Mouse (Mus musculus): ENCODE data around the gene Rit1. TPM values are rescaled to one million over a fixed set of nuclear protein-coding genes. Genes with fewer than 3 reads are reported as not detected.

Rit1 gene
- polyA plus RNA-seq, 1 experiment from 2014 or later: 98.4 TPM

DNA sequence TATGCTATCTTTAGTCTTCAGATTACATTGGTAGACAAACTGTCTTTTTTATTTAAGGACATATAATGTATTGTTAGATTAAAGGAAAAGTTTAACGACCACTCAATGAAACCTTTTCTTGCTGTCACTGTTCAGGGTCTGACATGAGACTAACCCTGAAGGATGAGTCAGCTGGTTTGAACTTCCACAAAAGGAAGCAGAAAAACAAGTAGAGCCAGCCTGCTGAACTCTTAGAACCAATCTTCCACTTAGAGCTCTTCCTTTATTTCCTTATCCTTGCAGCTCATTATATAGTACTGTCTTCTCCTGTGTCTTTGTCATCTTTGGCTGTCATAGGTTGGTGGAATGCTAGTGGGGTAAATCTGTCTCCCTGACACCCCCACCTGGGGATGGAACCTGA is 1.2 kb downstream of the Rit1 start:
- Histone ChIP-seq H3K9ac (replicated peaks; ENCODE audit: low read depth) (no peak overlapping the region), H3K27ac (ENCODE audit: low read length) (0 out of 2 replicates have a peak overlapping the region, but pooled peaks have one; percentile 29), H3K36me3 (ENCODE audit: insufficient read depth, low read length) (peaks cover 8% of the 10 kb centered on the region; the same call in 1 of the 2 replicates), H3K4me3 (ENCODE audit: low read depth, low read length) (peak overlapping the region; percentile 83), H3K4me1 (ENCODE audit: insufficient read depth, low read depth, low read length) (peaks cover 16% of the 10 kb centered on the region; the same call in 1 of the 2 replicates), H3K27me3 (replicated peaks; ENCODE audit: insufficient read depth, low read length) (no peaks in the 10 kb centered on the region), H3K4me2 (replicated peaks; ENCODE audit: low read depth, low read length) (peak overlapping the region; percentile 84), H3K9me3 (ENCODE audit: low read length) (no peaks in the 10 kb centered on the region)
- DNase-seq (ENCODE audit: low spot score) (peak; percentile 56), ATAC-seq (no peak)
- WGBS: 18% methylated on average over 1 of the region's 1 CpGs
- TF ChIP-seq EP300 (IDR thresholded peaks at IDR 0.05) (no peak), CTCF (IDR thresholded peaks at IDR 0.05) (no peak)

DNA sequence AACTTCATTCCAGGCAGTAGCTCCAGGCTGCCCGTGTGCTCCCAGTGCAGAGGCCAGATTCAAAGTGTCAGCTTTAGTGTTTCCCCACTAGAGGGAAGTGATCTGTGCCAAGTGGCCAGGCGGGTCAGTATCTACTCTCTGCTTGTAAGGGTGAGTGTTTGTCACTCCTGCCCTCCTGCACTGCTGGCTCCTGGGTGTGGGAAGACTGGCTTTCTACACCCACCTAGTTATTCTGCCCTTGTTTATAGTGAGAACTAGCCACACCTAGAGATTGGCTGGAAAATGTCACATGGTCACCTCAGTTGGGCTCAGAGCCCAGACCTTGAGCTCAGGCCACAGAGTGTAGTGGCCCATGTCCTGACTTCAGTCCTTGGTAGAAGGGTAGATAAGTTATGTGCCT is 2.5 kb downstream of the Rit1 start:
- Histone ChIP-seq H3K9ac (replicated peaks; ENCODE audit: low read depth) (no peak overlapping the region), H3K4me2 (replicated peaks; ENCODE audit: low read depth, low read length) (peak overlapping the region; percentile 84; the same call in 1 of the 2 replicates), H3K27ac (ENCODE audit: low read length) (peak overlapping the region; percentile 29), H3K9me3 (ENCODE audit: low read length) (no peaks in the 10 kb centered on the region), H3K4me3 (ENCODE audit: low read depth, low read length) (no peak overlapping the region), H3K36me3 (ENCODE audit: insufficient read depth, low read length) (no peaks in the 10 kb centered on the region), H3K27me3 (replicated peaks; ENCODE audit: insufficient read depth, low read length) (no peaks in the 10 kb centered on the region), H3K4me1 (ENCODE audit: insufficient read depth, low read depth, low read length) (peaks cover 16% of the 10 kb centered on the region; the same call in 1 of the 2 replicates)
- ATAC-seq: peak; percentile 91
- TF ChIP-seq EP300 (IDR thresholded peaks at IDR 0.05) (no peak), CTCF (IDR thresholded peaks at IDR 0.05) (peak; percentile 57)
- 11% methylated on average over 2 of the region's 2 CpGs for WGBS
- DNase-seq (ENCODE audit: low spot score): peak; percentile 90

DNA sequence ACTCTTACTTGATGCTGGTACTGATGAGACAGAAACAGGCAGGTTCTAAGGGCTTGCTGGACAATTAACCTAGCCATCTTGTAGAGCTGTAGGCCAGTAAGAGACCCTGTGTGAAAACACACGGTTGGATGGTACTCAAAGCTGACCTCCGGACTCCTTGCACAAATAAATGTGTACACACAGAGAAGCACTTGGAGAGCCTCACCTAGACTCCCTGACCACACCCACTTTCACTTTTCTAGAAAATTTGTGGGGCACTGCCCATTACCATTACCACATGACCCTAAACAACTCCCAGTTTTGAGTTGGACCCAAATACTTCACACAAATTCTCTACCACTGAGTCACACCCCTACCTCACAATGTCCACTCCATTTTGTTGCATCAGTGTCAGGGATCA is 19.9 kb downstream of the Rit1 start:
- no peaks in the 10 kb centered on the region for H3K4me1 ChIP-seq (ENCODE audit: insufficient read depth, low read depth, low read length)
- DNase-seq (ENCODE audit: low spot score) (peak; percentile 60), ATAC-seq (peak; percentile 57)
- no peak overlapping the region for H3K4me3 ChIP-seq (ENCODE audit: low read depth, low read length)
- H3K36me3 ChIP-seq (ENCODE audit: insufficient read depth, low read length): no peaks in the 10 kb centered on the region
- no peak overlapping the region for H3K9ac ChIP-seq (replicated peaks; ENCODE audit: low read depth)
- no peak overlapping the region for H3K27ac ChIP-seq (ENCODE audit: low read length)
- H3K4me2 ChIP-seq (replicated peaks; ENCODE audit: low read depth, low read length): no peak overlapping the region
- no peak for TF ChIP-seq CTCF (IDR thresholded peaks at IDR 0.05)
- no peak for TF ChIP-seq EP300 (IDR thresholded peaks at IDR 0.05)
- 54% methylated on average over 2 of the region's 2 CpGs for WGBS
- H3K27me3 ChIP-seq (replicated peaks; ENCODE audit: insufficient read depth, low read length): no peaks in the 10 kb centered on the region
- no peaks in the 10 kb centered on the region for H3K9me3 ChIP-seq (ENCODE audit: low read length)

- Histone ChIP-seq H3K4me1 (ENCODE audit: insufficient read depth, low read depth, low read length) (no peaks in the 10 kb centered on the region), H3K36me3 (ENCODE audit: insufficient read depth, low read length) (no peaks in the 10 kb centered on the region), H3K9me3 (ENCODE audit: low read length) (no peaks in the 10 kb centered on the region), H3K4me2 (replicated peaks; ENCODE audit: low read depth, low read length) (no peak overlapping the region), H3K4me3 (ENCODE audit: low read depth, low read length) (no peak overlapping the region), H3K27ac (ENCODE audit: low read length) (no peak overlapping the region), H3K27me3 (replicated peaks; ENCODE audit: insufficient read depth, low read length) (no peaks in the 10 kb centered on the region), H3K9ac (replicated peaks; ENCODE audit: low read depth) (no peak overlapping the region)
- DNase-seq (ENCODE audit: low spot score): peak; percentile 67
- 40% methylated on average over 3 of the region's 3 CpGs for WGBS
- peak; percentile 53 for ATAC-seq
- TF ChIP-seq CTCF (IDR thresholded peaks at IDR 0.05): peak; percentile 87
- no peak for TF ChIP-seq EP300 (IDR thresholded peaks at IDR 0.05)
Measured at GRCm38 (mm10) chr3:88738641-88739040, 22.0 kb downstream of the Rit1 start.

- TF ChIP-seq EP300 (IDR thresholded peaks at IDR 0.05) (no peak), CTCF (IDR thresholded peaks at IDR 0.05) (peak; percentile 31)
- no peak overlapping the region for H3K4me2 ChIP-seq (replicated peaks; ENCODE audit: low read depth, low read length)
- no peaks in the 10 kb centered on the region for H3K4me1 ChIP-seq (ENCODE audit: insufficient read depth, low read depth, low read length)
- no peaks in the 10 kb centered on the region for H3K9me3 ChIP-seq (ENCODE audit: low read length)
- no peak overlapping the region for H3K4me3 ChIP-seq (ENCODE audit: low read depth, low read length)
- H3K36me3 ChIP-seq (ENCODE audit: insufficient read depth, low read length): no peaks in the 10 kb centered on the region
- DNase-seq (ENCODE audit: low spot score) (no peak), ATAC-seq (no peak)
- 92% methylated on average over 3 of the region's 3 CpGs for WGBS
- H3K27me3 ChIP-seq (replicated peaks; ENCODE audit: insufficient read depth, low read length): no peaks in the 10 kb centered on the region
- no peak overlapping the region for H3K9ac ChIP-seq (replicated peaks; ENCODE audit: low read depth)
- no peak overlapping the region for H3K27ac ChIP-seq (ENCODE audit: low read length)
Measured at GRCm38 (mm10) chr3:88740147-88740546, 23.5 kb downstream of the Rit1 start.

DNA sequence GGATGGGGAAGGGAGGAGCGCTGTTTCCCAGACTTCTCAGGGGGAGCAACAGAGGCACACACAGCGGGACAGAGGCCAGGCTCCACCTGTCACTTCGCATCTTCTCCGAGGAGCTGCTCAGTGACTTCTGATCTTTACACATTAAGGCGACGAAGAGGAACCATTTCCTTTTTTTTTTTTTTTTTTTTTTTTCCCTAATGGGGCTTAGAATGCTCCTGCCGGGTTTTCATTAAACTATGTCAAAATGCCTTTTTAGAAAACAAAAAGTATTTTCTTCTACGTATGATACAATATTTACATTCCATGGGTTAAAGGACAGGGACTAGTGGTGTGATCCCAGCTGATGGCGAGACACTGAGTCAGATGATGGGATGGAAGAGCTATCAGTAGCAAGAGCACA is 28.9 kb downstream of the Rit1 start:
- H3K4me1 ChIP-seq (ENCODE audit: insufficient read depth, low read depth, low read length): no peaks in the 10 kb centered on the region
- TF ChIP-seq EP300 (IDR thresholded peaks at IDR 0.05) (no peak), CTCF (IDR thresholded peaks at IDR 0.05) (no peak)
- DNase-seq (ENCODE audit: low spot score) (no peak), ATAC-seq (no peak)
- no peak overlapping the region for H3K9ac ChIP-seq (replicated peaks; ENCODE audit: low read depth)
- 0 out of 2 replicates have a peak, but pooled peaks cover 4% of the 10 kb centered on the region for H3K9me3 ChIP-seq (ENCODE audit: low read length)
- H3K4me3 ChIP-seq (ENCODE audit: low read depth, low read length): no peak overlapping the region
- H3K27ac ChIP-seq (ENCODE audit: low read length): no peak overlapping the region
- no peaks in the 10 kb centered on the region for H3K27me3 ChIP-seq (replicated peaks; ENCODE audit: insufficient read depth, low read length)
- WGBS: 62% methylated on average over 9 of the region's 9 CpGs
- no peak overlapping the region for H3K4me2 ChIP-seq (replicated peaks; ENCODE audit: low read depth, low read length)
- no peaks in the 10 kb centered on the region for H3K36me3 ChIP-seq (ENCODE audit: insufficient read depth, low read length)
